Mouse (Mus musculus) 416B (cell line): ENCODE measurements around the gene Gm47969.
A peak's percentile ranks its signal among the peaks of the same experiment; 100 is the strongest.

Source experiments
- DNase-seq: peaks from one replicate; pipeline ENCODE4 v3.0.0; 2011; ENCODE audit warnings: low read depth

Gm47969 gene

GRCm38 (mm10) chr1:83076190-83076917, 31.6 kb downstream of the Gm47969 start:
- peak; percentile 52 for DNase-seq

DNA sequence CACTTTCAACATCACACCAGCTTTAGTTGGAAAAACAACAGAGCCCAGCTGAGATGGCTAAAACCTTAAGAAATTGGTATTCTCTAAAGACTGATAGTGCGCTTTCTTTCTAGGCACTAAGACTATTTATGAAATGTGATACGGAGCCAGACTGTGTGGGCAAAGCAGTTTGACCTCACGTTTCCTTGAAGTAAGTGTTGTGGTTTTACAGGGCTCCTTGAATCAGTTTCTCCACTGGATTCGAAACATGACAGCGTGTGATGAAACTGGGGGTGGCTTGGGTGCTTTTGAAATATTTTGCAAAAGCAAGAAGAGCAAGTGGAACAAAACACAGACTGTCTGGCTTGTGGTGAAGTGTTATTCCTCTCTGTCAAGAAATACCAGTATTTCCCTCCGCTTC, 32.3 kb downstream of the Gm47969 start:
- peak; percentile 80 for DNase-seq

GRCm38 (mm10) chr1:83084790-83085189, 40.1 kb downstream of the Gm47969 start:
- DNase-seq = no peak

DNA sequence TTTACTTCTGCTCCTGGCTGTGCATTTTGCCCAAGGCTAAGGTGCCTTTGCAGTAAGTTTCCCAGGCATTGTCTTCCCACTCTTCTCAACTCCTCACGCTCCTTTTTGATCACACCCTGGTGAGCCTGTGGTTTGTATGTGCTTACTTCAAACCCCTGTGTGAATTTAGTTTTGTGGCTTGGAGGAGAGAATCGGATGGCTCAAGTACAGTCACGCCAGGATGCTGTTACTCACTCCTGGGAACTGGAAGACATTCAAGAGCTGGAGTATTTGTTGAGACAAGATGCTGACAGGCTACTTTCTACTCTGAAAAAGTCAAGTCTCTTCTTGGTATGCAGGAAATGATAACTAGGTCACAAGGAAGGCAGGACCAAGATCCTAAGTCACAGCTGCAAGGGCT, 46.5 kb downstream of the Gm47969 start:
- DNase-seq = no peak
